ENCODE assay signal across 8 mouse cellular contexts in genomic region chr6:125954965-125955364, GRCm38 (mm10).
DNase-seq lines count a peak whose midpoint lies in the region; ATAC-seq and TF ChIP-seq lines count a peak whose summit lies in the region.

No protein-coding gene starts in this region.

- peak; percentile 68 for DNase-seq in intestine, embryonic 14.5 days (ENCODE audit: low spot score)
- peak; percentile 53 for DNase-seq in brain, adult 2 months (ENCODE audit: low read depth, low spot score)
- DNase-seq in layer of hippocampus, postnatal 10 days (ENCODE audit: low spot score in 2 of 2) = peak; percentile 49 to 63
- DNase-seq in midbrain, postnatal 0 days (ENCODE audit: low spot score) = peak; percentile 65
- no peak for DNase-seq in gastrocnemius, postnatal 25 days
- DNase-seq in thymus, adult 18-20 months = no peak

- ATAC-seq in intestine, embryonic 14.5 days (replicated peaks; ENCODE audit: low FRiP score, low TSS enrichment, low read depth) = no peak
- no peak for ATAC-seq in intestine, embryonic 16.5 days
- peak; percentile 93 for ATAC-seq in frontal cortex, adult (ENCODE audit: low TSS enrichment)
- ATAC-seq in midbrain, postnatal 0 days (ENCODE audit: low FRiP score) = peak; percentile 52; the same call in 1 of the 2 replicates

- no peak overlapping the region for H3K4me2 ChIP-seq in intestine, embryonic 14.5 days (ENCODE audit: low read length)
- H3K4me2 ChIP-seq in intestine, embryonic 16.5 days (ENCODE audit: low read depth, low read length) = no peak overlapping the region
- H3K4me2 ChIP-seq in midbrain, postnatal 0 days (ENCODE audit: low read depth, low read length, poor library complexity, severe bottlenecking) = no peak overlapping the region

- 15% methylated on average over 3 of the region's 3 CpGs for WGBS in intestine, embryonic 14.5 days
- 14% methylated on average over 3 of the region's 3 CpGs for WGBS in intestine, embryonic 16.5 days
- WGBS in midbrain, postnatal 0 days = 24% methylated on average over 3 of the region's 3 CpGs

- no peaks in the 10 kb centered on the region for H3K9me3 ChIP-seq in intestine, embryonic 14.5 days (ENCODE audit: control insufficient read depth, low read length)
- no peaks in the 10 kb centered on the region for H3K9me3 ChIP-seq in intestine, embryonic 16.5 days (ENCODE audit: control insufficient read depth, low read length)
- H3K9me3 ChIP-seq in midbrain, postnatal 0 days (ENCODE audit: low read length) = no peaks in the 10 kb centered on the region

- H3K27ac ChIP-seq in intestine, embryonic 14.5 days (ENCODE audit: low read depth) = no peak overlapping the region
- H3K27ac ChIP-seq in intestine, embryonic 16.5 days (ENCODE audit: low read length) = no peak overlapping the region
- H3K27ac ChIP-seq in midbrain, postnatal 0 days (ENCODE audit: low read depth, low read length) = no peak overlapping the region

- no peaks in the 10 kb centered on the region; the same call in 1 of the 2 replicates for H3K4me1 ChIP-seq in intestine, embryonic 14.5 days (replicated peaks; ENCODE audit: control insufficient read depth, insufficient read depth, low read length)
- no peaks in the 10 kb centered on the region for H3K4me1 ChIP-seq in intestine, embryonic 16.5 days (ENCODE audit: control insufficient read depth, insufficient read depth, low read length)
- H3K4me1 ChIP-seq in midbrain, postnatal 0 days (ENCODE audit: insufficient read depth, low read length) = no peaks in the 10 kb centered on the region

- TF ChIP-seq CTCF in midbrain, postnatal 0 days (IDR thresholded peaks at IDR 0.05) = peak; percentile 83

- no peaks in the 10 kb centered on the region for H3K27me3 ChIP-seq in intestine, embryonic 14.5 days (replicated peaks; ENCODE audit: control insufficient read depth, insufficient read depth, low read length)
- H3K27me3 ChIP-seq in intestine, embryonic 16.5 days (replicated peaks; ENCODE audit: control insufficient read depth, insufficient read depth, low read length) = no peaks in the 10 kb centered on the region
- H3K27me3 ChIP-seq in midbrain, postnatal 0 days (ENCODE audit: insufficient read depth, low read length) = no peaks in the 10 kb centered on the region

- no peak overlapping the region for H3K4me3 ChIP-seq in intestine, embryonic 14.5 days (ENCODE audit: low read depth, low read length)
- H3K4me3 ChIP-seq in intestine, embryonic 16.5 days (ENCODE audit: low read length) = no peak overlapping the region
- H3K4me3 ChIP-seq in midbrain, postnatal 0 days (ENCODE audit: low read depth, low read length) = no peak overlapping the region

- no peaks in the 10 kb centered on the region for H3K36me3 ChIP-seq in intestine, embryonic 14.5 days (ENCODE audit: control insufficient read depth, insufficient read depth, low read length)
- H3K36me3 ChIP-seq in intestine, embryonic 16.5 days (ENCODE audit: control insufficient read depth, insufficient read depth, low read length) = no peaks in the 10 kb centered on the region
- H3K36me3 ChIP-seq in midbrain, postnatal 0 days (ENCODE audit: insufficient read depth, low read length) = no peaks in the 10 kb centered on the region

- H3K9ac ChIP-seq in intestine, embryonic 14.5 days (ENCODE audit: low read length) = no peak overlapping the region
- H3K9ac ChIP-seq in intestine, embryonic 16.5 days (ENCODE audit: low read depth, low read length) = no peak overlapping the region
- no peak overlapping the region for H3K9ac ChIP-seq in midbrain, postnatal 0 days (replicated peaks; ENCODE audit: low read length, poor library complexity, severe bottlenecking)

Comparison
In these comparisons a context has a peak if more than half of its experiments do, and no peak if none do; other contexts are left out.
1. ATAC-seq: peak in frontal cortex, adult (single experiment) and midbrain, postnatal 0 days (single experiment); none in intestine, embryonic 14.5 days (single experiment) and intestine, embryonic 16.5 days (single experiment).
2. DNase-seq: peak in intestine, embryonic 14.5 days (single experiment), brain, adult 2 months (single experiment), layer of hippocampus, postnatal 10 days (2 of 2) and midbrain, postnatal 0 days (single experiment); none in gastrocnemius, postnatal 25 days (single experiment) and thymus, adult 18-20 months (0 of 2).